Mouse (Mus musculus) stomach, postnatal 0 days (tissue): ENCODE data around the gene Gpi1. TPM values are rescaled to one million over a fixed set of nuclear protein-coding genes. Genes with fewer than 3 reads are reported as not detected.
A peak's percentile ranks its signal among the peaks of the same experiment; 100 is the strongest.

ENCODE experiments used
- ATAC-seq: fragments of 200-750 bp; cut with Nextera tagmentation; 2 replicates; pipeline ENCODE4 v1.8.0; 2017; ENCODE audit not compliant: low FRiP score, low TSS enrichment
- DNase-seq: peaks from one replicate; pipeline ENCODE4 v3.0.0-alpha.2; 2016; ENCODE audit warnings: low spot score
- H3K27ac ChIP-seq: fragments of 300-500 bp; sonication (generic); replicated peaks from 2 replicates; pipeline ENCODE4 v1.5.1; 2014; ENCODE audit warnings: mild to moderate bottlenecking, control low read depth
- H3K27me3 ChIP-seq: fragments of 300-500 bp; sonication (generic); 2 replicates; pipeline ENCODE4 v1.6.1; 2014; ENCODE audit warnings: low read length; ENCODE audit not compliant: control insufficient read depth, insufficient read depth
- H3K36me3 ChIP-seq: fragments of 300-500 bp; sonication (generic); 2 replicates; pipeline ENCODE4 v1.6.1; 2014; ENCODE audit warnings: low read length, mixed read lengths; ENCODE audit not compliant: control insufficient read depth, insufficient read depth
- H3K4me1 ChIP-seq: fragments of 300-500 bp; sonication (generic); replicated peaks from 2 replicates; pipeline ENCODE4 v1.6.1; 2014; ENCODE audit warnings: antibody characterized with exemption; ENCODE audit not compliant: control insufficient read depth, insufficient read depth
- H3K4me2 ChIP-seq: fragments of 300-500 bp; sonication (generic); replicated peaks from 2 replicates; pipeline ENCODE4 v1.6.1; 2014; ENCODE audit warnings: low read depth, mild to moderate bottlenecking, control low read depth, moderate library complexity
- H3K4me3 ChIP-seq: fragments of 300-500 bp; sonication (generic); 2 replicates; pipeline ENCODE4 v1.5.1; 2014; ENCODE audit warnings: low read depth, low read length, control low read depth
- H3K9ac ChIP-seq: fragments of 300-500 bp; sonication (generic); 2 replicates; pipeline ENCODE4 v1.6.1; 2014; ENCODE audit warnings: mild to moderate bottlenecking, low read length, control low read depth, mixed read lengths
- H3K9me3 ChIP-seq: fragments of 300-500 bp; sonication (generic); 2 replicates; pipeline ENCODE4 v1.6.1; 2016; ENCODE audit warnings: low read length; ENCODE audit not compliant: control insufficient read depth
- CTCF ChIP-seq: IDR thresholded peaks from 2 replicates; pipeline ENCODE4 v1.5.1; 2016; ENCODE audit warnings: antibody characterized with exemption, low read depth, mild to moderate bottlenecking, moderate library complexity
- EP300 ChIP-seq: optimal IDR thresholded peaks from 2 replicates; pipeline ENCODE3; 2016; ENCODE audit warnings: antibody characterized with exemption
- WGBS: fragments of 180-500 bp; shearing (Covaris S2); extraction: QIAGEN DNeasy Blood & Tissue Kit; methylation state at CpG from one replicate; pipeline ENCODE4 v1.1.7; 2014; 5-methylcytosine and 5-hydroxymethylcytosine counted together
- polyA plus RNA-seq: library from polyadenylated mRNA; unstranded; fragments of >200 nt; fragmentation: Nextera tagmentation; extraction: Ambion mirVana; gene quantifications from 2 replicates; pipeline ENCODE4 v1.2.1, GENCODE M21; 2015

Gpi1 gene
- polyA plus RNA-seq, 1 experiment from 2014 or later, result 235 TPM

GRCm38 (mm10) chr7:34169454-34169853 is 60.7 kb downstream of the Gpi1 start, which contains the start of gene Uba2:
Gene Uba2 (minus strand): TSS chr7:34169599.
- DNase-seq, result no peak
- Histone ChIP-seq H3K27me3 (no peaks in the 10 kb centered on the region), H3K27ac (peak within 1 kb of the TSS; percentile 90), H3K36me3 (no peaks in the 10 kb centered on the region), H3K4me2 (peak within 1 kb of the TSS; percentile 82), H3K4me3 (peak within 1 kb of the TSS; percentile 94), H3K9me3 (no peaks in the 10 kb centered on the region), H3K9ac (peak within 1 kb of the TSS; percentile 94), H3K4me1 (no peaks in the 10 kb centered on the region)
- 67% methylated on average over 3 of the region's 3 CpGs for WGBS
- no peak for ATAC-seq
- TF ChIP-seq EP300, result no peak
- no peak for TF ChIP-seq CTCF

GRCm38 (mm10) chr7:34168470-34169251 is 61.5 kb downstream of the Gpi1 start:
- TF ChIP-seq CTCF, result no peak; the same call in 1 of the 2 replicates
- no peak for TF ChIP-seq EP300
- H3K27ac ChIP-seq, result peak overlapping the region; percentile 90
- DNase-seq (peak; percentile 93), ATAC-seq (peak; percentile 98)
- H3K27me3 ChIP-seq, result no peaks in the 10 kb centered on the region
- H3K9me3 ChIP-seq, result no peaks in the 10 kb centered on the region
- no peaks in the 10 kb centered on the region; the same call in 1 of the 2 replicates for H3K36me3 ChIP-seq
- peak overlapping the region; percentile 82 for H3K4me2 ChIP-seq
- peak overlapping the region; percentile 94 for H3K4me3 ChIP-seq
- H3K4me1 ChIP-seq, result no peaks in the 10 kb centered on the region
- WGBS, result 9% methylated on average over 30 of the region's 30 CpGs
- H3K9ac ChIP-seq, result peak overlapping the region; percentile 94

- Histone ChIP-seq H3K4me1 (no peaks in the 10 kb centered on the region), H3K4me2 (peak overlapping the region; percentile 82), H3K4me3 (peak overlapping the region; percentile 94), H3K36me3 (peaks cover 5% of the 10 kb centered on the region), H3K9me3 (no peaks in the 10 kb centered on the region), H3K27ac (peak overlapping the region; percentile 90), H3K27me3 (no peaks in the 10 kb centered on the region), H3K9ac (peak overlapping the region; percentile 94)
- peak; percentile 83 for ATAC-seq
- no peak for DNase-seq
- no peak for TF ChIP-seq EP300
- TF ChIP-seq CTCF, result no peak
- under 1% methylated on average over 49 of the region's 54 CpGs for WGBS
These were observed 62.2 kb downstream of the Gpi1 start for GRCm38 (mm10) chr7:34167766-34168469.

DNA sequence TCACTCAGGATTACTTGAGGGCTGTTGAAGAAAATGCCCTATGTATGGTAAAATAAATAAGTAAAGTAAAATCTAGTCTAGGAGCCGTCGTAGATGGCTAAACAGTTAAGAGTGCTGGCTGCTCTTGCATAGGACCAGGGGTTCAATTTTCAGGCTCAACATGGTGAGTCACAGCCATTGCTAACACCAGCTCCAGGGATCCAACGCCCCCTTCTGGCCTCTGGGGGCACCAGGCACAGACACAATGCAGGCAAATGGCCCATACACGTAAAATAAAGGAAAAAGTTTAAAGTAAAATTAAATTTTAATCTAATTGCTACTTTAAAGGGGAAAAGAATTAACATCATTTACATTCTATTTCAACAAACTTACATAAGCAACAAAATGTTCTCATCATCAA is 63.3 kb downstream of the Gpi1 start:
- H3K9me3 ChIP-seq, result no peaks in the 10 kb centered on the region
- WGBS, result 45% methylated on average over 4 of the region's 4 CpGs
- H3K27ac ChIP-seq, result no peak overlapping the region
- DNase-seq (peak; percentile 71), ATAC-seq (no peak)
- H3K36me3 ChIP-seq, result peaks cover 9% of the 10 kb centered on the region
- H3K4me1 ChIP-seq, result no peaks in the 10 kb centered on the region
- peak; percentile 72 for TF ChIP-seq CTCF
- no peak for TF ChIP-seq EP300
- no peak overlapping the region for H3K4me2 ChIP-seq
- no peak overlapping the region for H3K9ac ChIP-seq
- no peak overlapping the region for H3K4me3 ChIP-seq
- H3K27me3 ChIP-seq, result no peaks in the 10 kb centered on the region

DNA sequence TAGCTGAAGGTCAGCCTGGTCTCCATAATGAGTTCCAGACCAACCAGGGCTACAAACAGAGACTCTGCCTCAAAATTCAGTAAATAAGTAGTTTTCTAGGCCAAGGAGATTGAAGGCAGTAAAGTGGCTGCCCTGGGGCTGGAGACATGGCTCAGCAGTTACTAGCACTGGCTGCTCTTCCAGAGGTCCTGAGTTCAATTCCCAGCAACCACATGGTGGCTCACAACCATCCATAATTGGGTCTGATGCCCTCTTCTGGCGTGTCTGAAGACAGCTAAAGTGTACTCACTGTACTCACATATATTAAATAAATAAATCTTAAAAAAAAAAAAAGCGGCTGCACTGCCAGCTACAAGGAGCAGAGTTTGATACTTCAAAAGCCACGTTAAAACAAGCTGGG is 64.1 kb downstream of the Gpi1 start:
- WGBS, result 73% methylated on average over 3 of the region's 3 CpGs
- H3K27ac ChIP-seq, result no peak overlapping the region
- ATAC-seq (no peak), DNase-seq (no peak)
- peaks cover 17% of the 10 kb centered on the region for H3K36me3 ChIP-seq
- H3K4me2 ChIP-seq, result no peak overlapping the region
- no peak overlapping the region for H3K9ac ChIP-seq
- H3K4me1 ChIP-seq, result no peaks in the 10 kb centered on the region
- H3K4me3 ChIP-seq, result no peak overlapping the region
- no peaks in the 10 kb centered on the region for H3K9me3 ChIP-seq
- H3K27me3 ChIP-seq, result no peaks in the 10 kb centered on the region
- TF ChIP-seq CTCF (0 out of 2 replicates have a peak, but pooled peaks have one; percentile 16), EP300 (no peak)

GRCm38 (mm10) chr7:34164671-34165070 is 65.5 kb downstream of the Gpi1 start:
- DNase-seq (no peak), ATAC-seq (no peak)
- Histone ChIP-seq H3K4me2 (no peak overlapping the region), H3K27me3 (no peaks in the 10 kb centered on the region), H3K4me3 (no peak overlapping the region), H3K4me1 (no peaks in the 10 kb centered on the region), H3K27ac (no peak overlapping the region), H3K9me3 (no peaks in the 10 kb centered on the region), H3K36me3 (peaks cover 23% of the 10 kb centered on the region), H3K9ac (no peak overlapping the region)
- WGBS, result 86% methylated on average over 7 of the region's 7 CpGs
- TF ChIP-seq CTCF, result no peak
- no peak for TF ChIP-seq EP300
